Mouse (Mus musculus) stomach, embryonic 14.5 days (tissue): ENCODE results near the gene Gm10639. TPM values are rescaled to one million over a fixed set of nuclear protein-coding genes. Genes with fewer than 3 reads are reported as not detected.
"Not testable (repeated sequence)": the region's sequence is repeated elsewhere in the genome, so short reads cannot be mapped to it uniquely, and the experiment has no call there.

Source experiments
- ATAC-seq: fragments of 200-750 bp; cut with Nextera tagmentation; 2 replicates; pipeline ENCODE4 v1.8.0; 2017; ENCODE audit warnings: low read depth, moderate TSS enrichment; ENCODE audit not compliant: insufficient number of reproducible peaks, insufficient read depth, low FRiP score
- H3K27ac ChIP-seq: fragments of 300-500 bp; sonication (generic); 2 replicates; pipeline ENCODE4 v1.5.1; 2014; ENCODE audit warnings: mild to moderate bottlenecking, low read length, moderate library complexity, mixed read lengths
- H3K27me3 ChIP-seq: fragments of 300-500 bp; sonication (generic); 2 replicates; pipeline ENCODE4 v1.6.1; 2014; ENCODE audit warnings: low read length, control low read depth, mixed read lengths; ENCODE audit not compliant: control insufficient read depth, insufficient read depth
- H3K36me3 ChIP-seq: fragments of 300-500 bp; sonication (generic); 2 replicates; pipeline ENCODE4 v1.6.1; 2014; ENCODE audit warnings: mild to moderate bottlenecking, control low read depth, low read length, moderate library complexity, mixed read lengths; ENCODE audit not compliant: control insufficient read depth, insufficient read depth
- H3K4me1 ChIP-seq: fragments of 300-500 bp; sonication (generic); 2 replicates; pipeline ENCODE4 v1.6.1; 2014; ENCODE audit warnings: low read length, control low read depth, mixed read lengths; ENCODE audit not compliant: control insufficient read depth, insufficient read depth
- H3K4me2 ChIP-seq: fragments of 300-500 bp; sonication (generic); replicated peaks from 2 replicates; pipeline ENCODE4 v1.6.1; 2014; ENCODE audit warnings: low read depth, low read length, control low read depth
- H3K4me3 ChIP-seq: fragments of 300-500 bp; sonication (generic); 2 replicates; pipeline ENCODE4 v1.5.1; 2014; ENCODE audit warnings: low read depth, low read length, control low read depth
- H3K9ac ChIP-seq: fragments of 300-500 bp; sonication (generic); replicated peaks from 2 replicates; pipeline ENCODE4 v1.6.1; 2014; ENCODE audit warnings: low read depth, mild to moderate bottlenecking, control low read depth, low read length, moderate library complexity, mixed read lengths
- H3K9me3 ChIP-seq: fragments of 300-500 bp; sonication (generic); 2 replicates; pipeline ENCODE4 v1.6.1; 2016; ENCODE audit warnings: low read depth, low read length, control low read depth; ENCODE audit not compliant: control insufficient read depth
- WGBS: fragments of 180-500 bp; shearing (Covaris S2); extraction: QIAGEN DNeasy Blood & Tissue Kit; methylation state at CpG from one replicate; pipeline ENCODE4 v1.1.7; 2014; 5-methylcytosine and 5-hydroxymethylcytosine counted together
- polyA plus RNA-seq: library from polyadenylated mRNA; unstranded; fragments of >200 nt; fragmentation: Nextera tagmentation; extraction: Ambion mirVana; gene quantifications from 2 replicates; pipeline ENCODE4 v1.2.1, GENCODE M21; 2014

The Gm10639 gene
- polyA plus RNA-seq, 1 experiment from 2014 or later = not detected

- H3K36me3 ChIP-seq, H3K27ac ChIP-seq, H3K4me1 ChIP-seq, H3K9ac ChIP-seq, H3K4me2 ChIP-seq, H3K4me3 ChIP-seq, H3K9me3 ChIP-seq, ATAC-seq, H3K27me3 ChIP-seq: not testable (repeated sequence)
- WGBS = 78% methylated on average over 1 of the region's 1 CpGs
These were observed 4.0 kb downstream of the Gm10639 start for GRCm38 (mm10) chr9:78293683-78294082.

- H3K36me3 ChIP-seq, H3K4me3 ChIP-seq, H3K9me3 ChIP-seq, H3K4me1 ChIP-seq, H3K27ac ChIP-seq, H3K4me2 ChIP-seq, ATAC-seq, H3K9ac ChIP-seq, H3K27me3 ChIP-seq: not testable (repeated sequence)
- 76% methylated on average over 5 of the region's 7 CpGs for WGBS
These were observed 5.1 kb downstream of the Gm10639 start for GRCm38 (mm10) chr9:78294781-78295180.

- not testable (repeated sequence) for H3K9ac ChIP-seq, H3K4me2 ChIP-seq, ATAC-seq, H3K4me1 ChIP-seq, H3K4me3 ChIP-seq, H3K9me3 ChIP-seq, H3K27ac ChIP-seq, H3K36me3 ChIP-seq, H3K27me3 ChIP-seq
- 8% methylated on average over 6 of the region's 6 CpGs for WGBS
These were observed 6.4 kb downstream of the Gm10639 start for GRCm38 (mm10) chr9:78296089-78296488.

- no peak for ATAC-seq
- 80% methylated on average over 1 of the region's 1 CpGs for WGBS
- Histone ChIP-seq H3K27ac (no peak overlapping the region), H3K4me1 (no peaks in the 10 kb centered on the region), H3K9ac (no peak overlapping the region), H3K4me2 (no peak overlapping the region), H3K36me3 (no peaks in the 10 kb centered on the region), H3K9me3 (no peaks in the 10 kb centered on the region), H3K4me3 (no peak overlapping the region), H3K27me3 (no peaks in the 10 kb centered on the region)
These were observed 8.5 kb downstream of the Gm10639 start for GRCm38 (mm10) chr9:78298232-78298631.

- not testable (repeated sequence) for ATAC-seq, H3K27ac ChIP-seq, H3K9ac ChIP-seq, H3K4me3 ChIP-seq, H3K9me3 ChIP-seq, H3K4me1 ChIP-seq, H3K27me3 ChIP-seq, H3K36me3 ChIP-seq, H3K4me2 ChIP-seq
- WGBS = 55% methylated on average over 1 of the region's 1 CpGs
These were observed 9.4 kb downstream of the Gm10639 start for GRCm38 (mm10) chr9:78299143-78299542.

- H3K4me1 ChIP-seq, H3K36me3 ChIP-seq, ATAC-seq, H3K9me3 ChIP-seq, H3K4me2 ChIP-seq, H3K27me3 ChIP-seq, H3K4me3 ChIP-seq, H3K27ac ChIP-seq, H3K9ac ChIP-seq: not testable (repeated sequence)
- WGBS = 90% methylated on average over 3 of the region's 3 CpGs
These were observed 18.4 kb downstream of the Gm10639 start for GRCm38 (mm10) chr9:78308122-78308521.

- WGBS = 80% methylated on average over 2 of the region's 2 CpGs
- Histone ChIP-seq H3K9ac (no peak within 1 kb of the TSS), H3K27me3 (no peaks in the 10 kb centered on the region), H3K4me3 (no peak within 1 kb of the TSS), H3K4me2 (no peak within 1 kb of the TSS), H3K9me3 (no peaks in the 10 kb centered on the region), H3K27ac (no peak within 1 kb of the TSS), H3K4me1 (no peaks in the 10 kb centered on the region), H3K36me3 (no peaks in the 10 kb centered on the region)
- no peak for ATAC-seq
These were observed 25.0 kb downstream of the Gm10639 start, which contains the start of gene Omt2a for GRCm38 (mm10) chr9:78314696-78315095. TSS of gene Omt2a (minus strand) at chr9:78314796.

GRCm38 (mm10) chr9:78319499-78319898 lies 29.8 kb downstream of the Gm10639 start:
- Histone ChIP-seq H3K27me3 (no peaks in the 10 kb centered on the region), H3K9me3 (no peaks in the 10 kb centered on the region), H3K36me3 (no peaks in the 10 kb centered on the region), H3K4me2 (no peak overlapping the region), H3K9ac (no peak overlapping the region), H3K4me3 (no peak overlapping the region), H3K27ac (no peak overlapping the region), H3K4me1 (no peaks in the 10 kb centered on the region)
- no peak for ATAC-seq
- WGBS = 32% methylated on average over 1 of the region's 1 CpGs

- H3K4me2 ChIP-seq, H3K9ac ChIP-seq, H3K9me3 ChIP-seq, H3K27ac ChIP-seq, H3K27me3 ChIP-seq, H3K4me1 ChIP-seq, H3K4me3 ChIP-seq, ATAC-seq, H3K36me3 ChIP-seq: not testable (repeated sequence)
- WGBS = 91% methylated on average over 1 of the region's 1 CpGs
These were observed 37.6 kb downstream of the Gm10639 start, which contains the start of gene Omt2b for GRCm38 (mm10) chr9:78327289-78327688. TSS of gene Omt2b (plus strand) at chr9:78327589.
